Mouse (Mus musculus) heart, embryonic 16.5 days (tissue): ENCODE data around the gene Gm19345. TPM values are rescaled to one million over a fixed set of nuclear protein-coding genes. Genes with fewer than 3 reads are reported as not detected.
A peak's percentile ranks its signal among the peaks of the same experiment; 100 is the strongest.

ENCODE experiments used
- ATAC-seq: fragments of 200-750 bp; cut with Nextera tagmentation; replicated peaks from 2 replicates; pipeline ENCODE4 v1.8.0; 2017; ENCODE audit warnings: moderate number of reproducible peaks; ENCODE audit not compliant: insufficient read depth, low FRiP score; ENCODE audit errors: extremely low read depth
- H3K27ac ChIP-seq: fragments of 300-500 bp; sonication (generic); 2 replicates; pipeline ENCODE4 v1.5.1; 2014; ENCODE audit warnings: mild to moderate bottlenecking, low read length, control low read depth, moderate library complexity
- H3K27me3 ChIP-seq: fragments of 300-500 bp; sonication (generic); 2 replicates; pipeline ENCODE4 v1.6.1; 2014; ENCODE audit warnings: low read length, mixed read lengths; ENCODE audit not compliant: control insufficient read depth, insufficient read depth
- H3K36me3 ChIP-seq: fragments of 300-500 bp; sonication (generic); 2 replicates; pipeline ENCODE4 v1.6.1; 2014; ENCODE audit not compliant: control insufficient read depth, insufficient read depth
- H3K4me1 ChIP-seq: fragments of 300-500 bp; sonication (generic); 2 replicates; pipeline ENCODE4 v1.6.1; 2014; ENCODE audit warnings: low read length, mixed read lengths; ENCODE audit not compliant: control insufficient read depth, insufficient read depth
- H3K4me2 ChIP-seq: fragments of 300-500 bp; sonication (generic); 2 replicates; pipeline ENCODE4 v1.6.1; 2014; ENCODE audit warnings: low read depth, mild to moderate bottlenecking, control low read depth, low read length
- H3K4me3 ChIP-seq: fragments of 300-500 bp; sonication (generic); 2 replicates; pipeline ENCODE4 v1.5.1; 2014; ENCODE audit warnings: mild to moderate bottlenecking, control low read depth, low read length
- H3K9ac ChIP-seq: fragments of 300-500 bp; sonication (generic); 2 replicates; pipeline ENCODE4 v1.6.1; 2014; ENCODE audit warnings: low read length, control low read depth
- H3K9me3 ChIP-seq: fragments of 300-500 bp; sonication (generic); replicated peaks from 2 replicates; pipeline ENCODE4 v1.6.1; 2016; ENCODE audit warnings: low read length; ENCODE audit not compliant: control insufficient read depth
- WGBS: fragments of 180-500 bp; shearing (Covaris S2); extraction: QIAGEN DNeasy Blood & Tissue Kit; methylation state at CpG from one replicate; pipeline ENCODE4 v1.1.7; 2014; 5-methylcytosine and 5-hydroxymethylcytosine counted together
- polyA plus RNA-seq: library from polyadenylated mRNA; unstranded; fragments of >200 nt; fragmentation: Nextera tagmentation; extraction: Ambion mirVana; gene quantifications from 2 replicates; pipeline ENCODE4 v1.2.1, GENCODE M21; 2015

The Gm19345 gene
- polyA plus RNA-seq, 1 experiment from 2014 or later: not detected

DNA sequence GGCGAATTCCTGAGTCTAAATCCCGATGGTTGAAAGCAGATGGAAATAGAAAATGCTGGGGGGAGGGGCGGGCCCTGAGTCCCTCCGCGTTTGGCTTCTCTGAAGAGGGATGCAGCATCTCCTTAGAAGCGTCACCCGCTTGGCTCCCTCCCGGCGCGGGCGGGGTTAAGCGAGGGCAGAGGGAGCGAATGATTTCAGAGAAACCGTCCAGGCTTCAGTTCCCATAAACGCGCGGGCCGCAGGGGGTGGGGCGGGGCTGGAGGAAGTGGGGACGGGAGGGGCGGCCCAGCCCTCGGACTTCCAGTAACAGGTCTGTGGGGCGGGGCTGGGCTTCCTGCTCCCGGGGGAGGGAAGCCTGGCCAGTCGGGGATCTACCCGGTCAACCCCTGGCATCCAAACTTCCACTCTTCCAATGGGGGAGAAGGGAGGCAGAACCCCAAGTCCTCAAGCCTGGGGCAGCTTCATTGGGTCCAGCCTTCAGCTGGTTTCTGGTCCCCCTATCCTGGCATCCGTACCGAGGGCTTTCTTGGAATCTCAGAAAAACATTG lies 35.5 kb upstream of the Gm19345 start:
- Histone ChIP-seq H3K27ac (peak overlapping the region; percentile 47), H3K4me3 (peak overlapping the region; percentile 59), H3K9ac (peak overlapping the region; percentile 70), H3K27me3 (peaks cover 14% of the 10 kb centered on the region), H3K9me3 (peaks cover 4% of the 10 kb centered on the region), H3K4me2 (peak overlapping the region; percentile 86), H3K36me3 (no peaks in the 10 kb centered on the region), H3K4me1 (peaks cover 16% of the 10 kb centered on the region)
- peak; percentile 77 for ATAC-seq
- under 1% methylated on average over 27 of the region's 28 CpGs for WGBS

DNA sequence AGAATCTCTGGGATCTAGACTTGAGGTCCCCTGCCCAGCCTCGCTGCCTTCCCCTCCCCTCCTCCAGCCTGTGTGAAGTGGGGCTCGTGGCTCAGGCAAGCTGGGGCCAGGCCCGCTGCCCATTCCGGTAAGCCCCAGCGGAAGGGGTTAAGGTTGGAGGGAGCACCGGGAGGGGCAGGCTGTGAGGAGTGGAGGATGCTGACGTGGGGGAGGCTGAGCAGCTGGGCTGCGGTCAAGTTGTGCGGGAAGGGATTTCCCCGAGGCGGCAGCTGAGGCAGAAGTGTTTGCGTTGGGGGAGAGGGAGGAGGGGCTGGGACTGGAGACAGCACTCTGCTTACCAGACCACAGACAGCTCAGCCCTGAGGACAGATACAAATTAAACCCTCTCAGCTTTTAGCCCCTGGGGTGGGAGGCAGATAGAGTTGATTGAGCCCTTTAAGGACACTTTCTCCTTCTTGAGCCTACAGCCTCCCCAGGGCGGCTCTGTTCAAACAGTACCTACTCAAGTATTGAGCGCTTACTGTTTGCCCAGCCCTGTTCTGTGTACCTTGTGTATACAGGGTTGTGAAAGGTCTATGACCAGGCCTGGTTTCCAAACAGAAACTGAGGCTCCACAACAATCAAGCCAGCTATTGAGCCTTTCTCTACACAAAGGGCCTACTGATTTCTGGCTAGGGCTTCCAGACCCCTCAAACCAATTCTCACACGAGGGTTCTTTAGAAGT lies 34.3 kb upstream of the Gm19345 start:
- 14% methylated on average over 15 of the region's 15 CpGs for WGBS

GRCm38 (mm10) chr7:19818440-19818839 lies 33.4 kb upstream of the Gm19345 start:
- Histone ChIP-seq H3K27me3 (peaks cover 14% of the 10 kb centered on the region), H3K27ac (no peak overlapping the region), H3K4me1 (peaks cover 25% of the 10 kb centered on the region), H3K9ac (no peak overlapping the region), H3K4me2 (no peak overlapping the region), H3K36me3 (no peaks in the 10 kb centered on the region), H3K4me3 (no peak overlapping the region), H3K9me3 (peaks cover 4% of the 10 kb centered on the region)
- ATAC-seq: no peak
- WGBS: 86% methylated on average over 5 of the region's 5 CpGs

More for the DNA sequence above, 34.3 kb upstream of the Gm19345 start:
- H3K9me3 ChIP-seq: peaks cover 4% of the 10 kb centered on the region
- peak overlapping the region; percentile 86 for H3K4me2 ChIP-seq
- H3K4me3 ChIP-seq: peak overlapping the region; percentile 59
- H3K27ac ChIP-seq: peak overlapping the region; percentile 52
- peaks cover 21% of the 10 kb centered on the region for H3K4me1 ChIP-seq
- H3K27me3 ChIP-seq: peaks cover 14% of the 10 kb centered on the region
- H3K36me3 ChIP-seq: no peaks in the 10 kb centered on the region
- H3K9ac ChIP-seq: peak overlapping the region; percentile 45; the same call in 1 of the 2 replicates
- peak; percentile 51 for ATAC-seq

- 83% methylated on average over 7 of the region's 7 CpGs for WGBS
- H3K9ac ChIP-seq: no peak overlapping the region
- peaks cover 14% of the 10 kb centered on the region for H3K27me3 ChIP-seq
- H3K4me1 ChIP-seq: peaks cover 29% of the 10 kb centered on the region
- no peak overlapping the region for H3K27ac ChIP-seq
- no peak overlapping the region for H3K4me3 ChIP-seq
- peaks cover 4% of the 10 kb centered on the region for H3K9me3 ChIP-seq
- no peak for ATAC-seq
- H3K36me3 ChIP-seq: no peaks in the 10 kb centered on the region
- no peak overlapping the region for H3K4me2 ChIP-seq
These were observed 32.9 kb upstream of the Gm19345 start for GRCm38 (mm10) chr7:19818875-19819274.

GRCm38 (mm10) chr7:19820347-19821048 lies 31.3 kb upstream of the Gm19345 start:
- Histone ChIP-seq H3K4me1 (peaks cover 37% of the 10 kb centered on the region), H3K27me3 (peaks cover 12% of the 10 kb centered on the region), H3K36me3 (no peaks in the 10 kb centered on the region), H3K27ac (no peak overlapping the region), H3K9ac (no peak overlapping the region), H3K4me3 (no peak overlapping the region), H3K9me3 (peaks cover 4% of the 10 kb centered on the region), H3K4me2 (no peak overlapping the region)
- ATAC-seq: no peak
- 69% methylated on average over 3 of the region's 3 CpGs for WGBS

GRCm38 (mm10) chr7:19821633-19822032 lies 30.2 kb upstream of the Gm19345 start:
- Histone ChIP-seq H3K4me1 (peaks cover 32% of the 10 kb centered on the region), H3K9me3 (peaks cover 4% of the 10 kb centered on the region), H3K9ac (no peak overlapping the region), H3K36me3 (no peaks in the 10 kb centered on the region), H3K4me2 (peak overlapping the region; percentile 81), H3K27ac (no peak overlapping the region), H3K4me3 (no peak overlapping the region), H3K27me3 (peaks cover 12% of the 10 kb centered on the region)
- 61% methylated on average over 7 of the region's 7 CpGs for WGBS
- no peak for ATAC-seq

DNA sequence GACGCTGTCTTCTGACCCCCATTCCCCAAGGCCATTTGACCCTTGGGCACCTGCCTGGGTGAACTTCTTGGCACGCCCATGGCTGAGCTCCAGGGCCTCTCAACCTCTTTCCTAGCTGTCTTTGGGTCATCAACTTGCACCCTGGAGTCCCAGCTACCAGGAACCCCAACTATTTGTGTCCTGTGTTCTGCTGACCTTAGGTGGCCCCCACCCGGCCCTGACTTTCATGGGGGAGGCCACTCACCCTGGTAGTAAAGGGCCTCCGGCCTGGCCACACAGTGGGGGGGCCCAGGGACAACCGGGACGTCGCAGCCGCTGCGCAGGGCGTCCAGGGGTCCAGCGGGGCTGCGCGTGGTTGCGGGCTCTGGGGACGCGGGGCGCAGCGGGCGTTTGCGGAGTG lies 29.6 kb upstream of the Gm19345 start:
- 7% methylated on average over 18 of the region's 20 CpGs for WGBS
- Histone ChIP-seq H3K9ac (peak overlapping the region; percentile 75), H3K4me1 (peaks cover 27% of the 10 kb centered on the region), H3K27me3 (peaks cover 12% of the 10 kb centered on the region), H3K27ac (no peak overlapping the region), H3K9me3 (peaks cover 4% of the 10 kb centered on the region), H3K36me3 (no peaks in the 10 kb centered on the region), H3K4me2 (peak overlapping the region; percentile 81), H3K4me3 (peak overlapping the region; percentile 60)
- ATAC-seq: no peak

GRCm38 (mm10) chr7:19822604-19823058 lies 29.2 kb upstream of the Gm19345 start, which contains the start of gene Bcl3:
TSS of gene Bcl3 (minus strand) at chr7:19822770.
- peak within 1 kb of the TSS; percentile 75 for H3K9ac ChIP-seq
- no peaks in the 10 kb centered on the region for H3K36me3 ChIP-seq
- peaks cover 23% of the 10 kb centered on the region for H3K4me1 ChIP-seq
- 2% methylated on average over 28 of the region's 42 CpGs for WGBS
- peak within 1 kb of the TSS; percentile 81 for H3K4me2 ChIP-seq
- H3K27ac ChIP-seq: peak within 1 kb of the TSS; percentile 82
- peak within 1 kb of the TSS; percentile 60 for H3K4me3 ChIP-seq
- H3K9me3 ChIP-seq: peaks cover 4% of the 10 kb centered on the region
- peak; percentile 57 for ATAC-seq
- peaks cover 12% of the 10 kb centered on the region for H3K27me3 ChIP-seq
